Mouse (Mus musculus): ENCODE measurements around the gene Plxna1.

Gene Plxna1

DNA sequence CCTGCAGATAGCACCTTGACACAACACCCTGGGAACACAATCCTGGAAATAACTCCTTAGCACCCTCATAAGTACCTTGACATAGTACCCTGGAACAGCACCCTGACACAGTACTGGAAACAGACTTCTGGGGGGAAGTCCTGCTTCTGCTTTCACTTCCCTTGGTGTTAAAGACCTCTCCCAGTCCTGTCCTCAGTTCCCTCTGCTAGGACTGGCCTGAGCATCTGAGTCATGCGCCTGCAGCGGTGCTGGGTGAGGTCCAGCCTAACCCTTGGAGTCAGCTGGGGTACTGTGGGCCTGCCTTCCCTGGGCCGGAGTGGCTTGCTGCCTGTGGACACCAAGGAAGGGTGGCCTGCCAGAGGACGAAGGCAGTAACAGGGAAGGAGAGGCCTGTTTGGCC lies 81.9 kb downstream of the Plxna1 start:
- DNase-seq: no peak

DNA sequence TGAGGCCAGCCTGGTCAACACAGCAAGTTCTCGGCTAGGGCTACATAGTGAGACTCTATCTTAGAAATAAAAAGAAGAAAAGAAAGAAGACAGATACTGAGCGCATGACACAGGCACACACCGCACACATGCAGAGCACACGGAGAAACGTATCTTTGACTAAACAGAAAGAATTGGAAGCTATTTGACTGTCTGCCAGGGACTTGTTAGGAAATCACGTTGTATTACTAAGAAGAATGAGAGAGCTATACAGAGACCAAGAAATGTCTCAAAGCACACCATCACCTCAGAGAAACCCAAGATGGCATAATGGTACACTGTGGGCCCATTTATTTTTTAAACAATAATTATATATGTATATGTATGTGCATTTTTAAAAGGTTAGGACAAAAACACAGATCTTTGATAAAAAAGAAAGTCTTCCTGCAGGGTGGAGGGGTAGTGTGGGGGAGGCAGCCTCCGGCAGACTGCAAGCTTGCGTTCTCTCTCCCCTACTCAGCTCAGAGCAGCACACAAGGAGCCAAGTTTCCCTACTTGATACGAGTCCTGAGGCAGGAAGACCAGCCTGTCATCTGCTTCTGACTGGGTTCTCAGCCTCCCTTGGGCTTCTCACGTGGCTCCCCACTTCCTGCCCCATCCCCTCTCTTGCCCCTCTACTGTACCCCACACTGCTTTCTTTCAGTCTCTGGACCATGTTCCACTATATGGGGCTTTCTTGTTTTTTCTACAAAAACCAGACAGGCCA lies 90.5 kb downstream of the Plxna1 start:
- no peak for DNase-seq

DNA sequence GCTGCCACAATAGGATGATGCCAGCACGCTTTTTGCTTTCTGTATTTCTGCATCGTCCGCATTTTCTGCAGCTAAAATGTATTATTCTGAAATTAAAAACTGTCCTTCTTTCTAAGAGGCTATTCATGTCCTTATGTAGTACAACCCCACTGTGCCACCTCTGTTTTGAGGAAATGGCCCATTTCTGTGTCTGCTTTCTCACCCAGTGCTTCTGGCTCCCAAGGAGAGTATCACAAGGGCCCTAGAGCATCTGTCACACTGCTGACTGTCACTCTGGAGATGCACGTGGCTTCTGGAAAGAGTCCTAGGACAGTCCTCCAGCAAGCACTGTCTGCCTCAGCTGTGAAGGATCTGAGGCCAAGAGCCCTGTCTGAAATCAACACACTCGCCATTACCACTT lies 95.2 kb downstream of the Plxna1 start:
- DNase-seq: no peak

Data from kidney, postnatal 14 days (tissue).